Mouse (Mus musculus) spleen, adult 2 months (tissue): ENCODE results near the gene Lpin1. TPM values are rescaled to one million over a fixed set of nuclear protein-coding genes. Genes with fewer than 3 reads are reported as not detected.

ENCODE experiments used
- DNase-seq, 2 experiments: peaks; one replicate each; pipeline versions ENCODE4 v3.0.0 to v3.0.0-alpha.2; 2012 to 2021; ENCODE audit warnings: low spot score in 2 of 2, low read depth in 1 of 2
- H3K27ac ChIP-seq: fragments of 200-500 bp; 2 replicates; pipeline ENCODE4 v1.5.1; 2012; ENCODE audit warnings: low read length, inconsistent platforms; ENCODE audit not compliant: insufficient read depth
- H3K27me3 ChIP-seq: fragments of 200-500 bp; 2 replicates; pipeline ENCODE4 v1.6.1; 2012; ENCODE audit warnings: mild to moderate bottlenecking, moderate library complexity, low read length, inconsistent platforms; ENCODE audit not compliant: control insufficient read depth, insufficient read depth
- H3K36me3 ChIP-seq: fragments of 200-500 bp; 2 replicates; pipeline ENCODE4 v1.6.1; 2012; ENCODE audit warnings: mild to moderate bottlenecking, low read length, inconsistent platforms; ENCODE audit not compliant: control insufficient read depth, insufficient read depth
- H3K4me1 ChIP-seq: fragments of 200-500 bp; 2 replicates; pipeline ENCODE4 v1.6.1; 2011; ENCODE audit warnings: inconsistent platforms; ENCODE audit not compliant: control insufficient read depth, insufficient read depth, insufficient read length
- H3K4me3 ChIP-seq: fragments of 200-500 bp; 2 replicates; pipeline ENCODE4 v1.5.1; 2011; ENCODE audit warnings: mild to moderate bottlenecking, inconsistent platforms; ENCODE audit not compliant: insufficient read depth, insufficient read length; ENCODE audit errors: extremely low read depth
- CTCF ChIP-seq: fragments of 200-500 bp; IDR thresholded peaks from 2 replicates; pipeline ENCODE4 v1.5.1; 2011; ENCODE audit warnings: mild to moderate bottlenecking, inconsistent platforms; ENCODE audit not compliant: insufficient read depth, insufficient read length, insufficient replicate concordance; ENCODE audit errors: extremely low read depth
- POLR2A ChIP-seq: fragments of 200-500 bp; IDR thresholded peaks from 2 replicates; pipeline ENCODE4 v1.6.1; 2011; ENCODE audit warnings: low read depth, low read length, inconsistent platforms
- WGBS: fragments of 180-500 bp; shearing (Covaris S2); methylation state at CpG from one replicate; pipeline ENCODE4 v1.1.7; 2018; 5-methylcytosine and 5-hydroxymethylcytosine counted together
- polyA plus RNA-seq: library from polyadenylated mRNA; depleted of rRNA; stranded (reverse); fragments of >200 nt; gene quantifications from 2 replicates; pipeline ENCODE4 v1.2.3, GENCODE M21; 2012

Gene Lpin1
- polyA plus RNA-seq, 1 experiment: 13.3 TPM

- H3K36me3 ChIP-seq: no peaks in the 10 kb centered on the region
- H3K4me3 ChIP-seq: no peak overlapping the region
- H3K4me1 ChIP-seq: peaks cover 16% of the 10 kb centered on the region
- no peak overlapping the region for H3K27ac ChIP-seq
- WGBS: 20% methylated on average over 13 of the region's 13 CpGs
- peak; percentile 71 for TF ChIP-seq CTCF
- TF ChIP-seq POLR2A: no peak
- peak; percentile 53 to 83 for DNase-seq
- no peaks in the 10 kb centered on the region for H3K27me3 ChIP-seq
Measured at GRCm38 (mm10) chr12:16509122-16509752, 101.5 kb downstream of the Lpin1 start.

- H3K36me3 ChIP-seq: no peaks in the 10 kb centered on the region
- no peak for TF ChIP-seq POLR2A
- peak; percentile 14; the same call in 1 of the 2 replicates for TF ChIP-seq CTCF
- 40% methylated on average over 16 of the region's 17 CpGs for WGBS
- peak in 1 of 2 experiments; percentile 38 for DNase-seq
- H3K4me1 ChIP-seq: peaks cover 16% of the 10 kb centered on the region
- H3K4me3 ChIP-seq: no peak overlapping the region
- no peak overlapping the region for H3K27ac ChIP-seq
- no peaks in the 10 kb centered on the region for H3K27me3 ChIP-seq
Measured at GRCm38 (mm10) chr12:16506796-16507790, 103.7 kb downstream of the Lpin1 start.

DNA sequence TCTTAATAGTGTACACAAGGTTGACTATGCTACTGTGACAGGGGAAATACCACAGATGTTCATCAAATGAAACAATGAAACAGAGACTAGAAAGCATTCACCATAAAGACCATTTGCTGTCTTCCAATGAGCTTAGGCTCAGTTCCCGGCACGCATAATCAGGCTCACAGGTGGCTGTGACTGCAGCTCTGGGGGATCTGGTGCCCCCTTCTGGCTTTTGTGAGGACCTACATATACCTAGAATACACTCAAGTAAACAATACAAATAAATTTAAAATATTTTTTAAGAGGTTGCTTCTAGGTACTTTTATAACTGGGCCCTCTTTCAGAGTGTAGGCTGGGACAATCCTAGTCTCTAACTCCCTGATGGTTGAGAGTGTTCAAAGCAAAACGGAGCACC, 106.5 kb downstream of the Lpin1 start:
- TF ChIP-seq POLR2A: no peak
- no peak for TF ChIP-seq CTCF
- no peak for DNase-seq
- H3K27ac ChIP-seq: no peak overlapping the region
- 78% methylated on average over 3 of the region's 3 CpGs for WGBS
- peaks cover 11% of the 10 kb centered on the region; the same call in 1 of the 2 replicates for H3K4me1 ChIP-seq
- H3K4me3 ChIP-seq: no peak overlapping the region
- H3K27me3 ChIP-seq: no peaks in the 10 kb centered on the region
- H3K36me3 ChIP-seq: no peaks in the 10 kb centered on the region

DNA sequence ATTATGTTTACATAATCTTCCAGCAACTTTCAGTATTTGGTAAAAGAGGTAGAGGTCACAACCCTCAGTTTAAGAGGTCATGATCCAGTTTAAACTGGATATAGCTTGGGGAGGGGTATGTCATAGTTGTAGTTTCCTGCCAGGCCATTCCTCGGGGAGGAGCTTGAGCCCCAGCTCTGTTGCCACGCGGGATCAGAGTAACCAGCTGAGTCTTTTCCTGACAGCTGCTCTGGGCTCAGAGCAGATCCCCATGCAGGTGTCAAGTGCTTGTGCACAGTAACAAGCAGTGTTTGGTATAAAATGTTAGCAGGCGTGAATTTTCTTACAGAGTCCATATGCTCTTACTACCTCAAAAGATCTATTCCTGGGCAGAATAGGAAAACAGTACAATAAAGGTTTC, 112.8 kb downstream of the Lpin1 start:
- no peak for DNase-seq
- Histone ChIP-seq H3K36me3 (no peaks in the 10 kb centered on the region), H3K27ac (no peak overlapping the region), H3K27me3 (no peaks in the 10 kb centered on the region), H3K4me1 (no peaks in the 10 kb centered on the region), H3K4me3 (no peak overlapping the region)
- 44% methylated on average over 4 of the region's 4 CpGs for WGBS
- TF ChIP-seq CTCF: no peak
- no peak for TF ChIP-seq POLR2A

GRCm38 (mm10) chr12:16492713-16493112, 118.1 kb downstream of the Lpin1 start:
- DNase-seq: no peak
- TF ChIP-seq CTCF: no peak
- no peak for TF ChIP-seq POLR2A
- Histone ChIP-seq H3K27me3 (no peaks in the 10 kb centered on the region), H3K36me3 (no peaks in the 10 kb centered on the region), H3K4me3 (no peak overlapping the region), H3K27ac (no peak overlapping the region), H3K4me1 (no peaks in the 10 kb centered on the region)
- WGBS: 80% methylated on average over 6 of the region's 6 CpGs

- DNase-seq: no peak
- Histone ChIP-seq H3K27me3 (no peaks in the 10 kb centered on the region), H3K27ac (no peak overlapping the region), H3K4me1 (peaks cover 3% of the 10 kb centered on the region; the same call in 1 of the 2 replicates), H3K4me3 (no peak overlapping the region), H3K36me3 (no peaks in the 10 kb centered on the region)
- TF ChIP-seq CTCF (no peak), POLR2A (no peak)
Measured at GRCm38 (mm10) chr12:16488899-16489298, 121.9 kb downstream of the Lpin1 start.
